Mouse (Mus musculus) cerebellum, adult 11-12 months (tissue): ENCODE measurements around the gene Guk1.

Experiments used
- DNase-seq: peaks from one replicate; pipeline ENCODE4 v3.0.0; 2022

Guk1 gene

GRCm38 (mm10) chr11:59162443-59163254 lies 29.4 kb downstream of the Guk1 start:
- DNase-seq, result no peak

GRCm38 (mm10) chr11:59161398-59161797 lies 30.6 kb downstream of the Guk1 start:
- DNase-seq, result no peak

- DNase-seq, result no peak
These were observed 32.5 kb downstream of the Guk1 start for GRCm38 (mm10) chr11:59159558-59159957.

DNA sequence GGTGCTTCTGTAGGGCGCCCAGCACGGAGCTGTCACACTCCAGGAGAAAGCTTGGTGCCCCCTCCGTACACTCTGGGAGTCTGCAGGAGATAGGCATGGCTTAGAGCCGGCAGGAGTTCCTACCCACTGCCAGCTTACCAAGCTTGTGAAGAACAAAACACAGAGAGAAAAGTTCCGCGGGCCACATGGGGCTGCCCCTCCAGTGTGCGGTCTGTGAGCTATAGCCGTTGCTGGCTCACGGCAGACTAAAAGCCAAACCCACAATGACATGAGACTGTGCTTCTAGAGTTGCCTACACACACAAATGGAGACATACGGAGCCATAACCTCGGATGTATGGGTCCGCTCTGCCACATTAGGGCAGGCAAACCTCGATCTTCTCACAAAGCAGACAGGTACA lies 32.9 kb downstream of the Guk1 start:
- no peak for DNase-seq

GRCm38 (mm10) chr11:59155900-59156299 lies 36.1 kb downstream of the Guk1 start:
- no peak for DNase-seq

DNA sequence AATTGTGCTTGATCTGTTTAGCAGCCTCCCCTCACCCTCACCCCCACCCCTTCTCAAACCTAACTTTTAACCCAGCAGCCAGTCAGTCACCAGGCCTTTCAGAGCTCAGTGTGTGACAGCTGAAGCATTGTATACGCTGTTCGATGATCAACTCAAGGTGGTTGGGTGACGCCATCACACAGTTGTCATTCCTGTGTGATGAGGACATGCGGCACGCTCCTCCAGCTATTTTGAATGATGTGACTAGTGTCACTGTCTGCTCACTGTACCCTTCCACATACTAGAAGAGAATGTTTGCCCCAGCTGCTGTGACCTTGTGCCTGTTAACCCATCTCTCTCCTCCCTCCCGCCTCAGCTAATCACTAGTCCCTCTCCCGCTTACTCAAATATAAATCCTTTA lies 37.8 kb downstream of the Guk1 start:
- no peak for DNase-seq

DNA sequence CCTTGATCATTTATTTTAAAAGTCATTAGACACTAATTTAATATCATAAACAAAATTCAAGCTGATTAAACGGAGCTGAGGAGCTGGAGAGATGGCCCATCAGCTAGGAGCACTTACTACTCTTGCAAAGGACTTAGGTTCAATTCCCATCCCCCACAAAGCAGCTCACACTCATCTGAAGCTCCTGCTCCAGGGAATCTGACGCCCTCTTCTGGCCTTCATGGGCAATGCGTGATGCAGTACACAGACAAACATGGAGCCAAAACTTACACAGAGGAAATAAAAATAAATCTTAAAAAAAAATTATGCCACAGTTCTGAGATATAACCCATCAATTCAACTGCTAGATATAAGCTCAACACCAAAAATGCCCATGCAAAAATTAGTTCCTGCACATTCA lies 40.3 kb downstream of the Guk1 start:
- no peak for DNase-seq

DNA sequence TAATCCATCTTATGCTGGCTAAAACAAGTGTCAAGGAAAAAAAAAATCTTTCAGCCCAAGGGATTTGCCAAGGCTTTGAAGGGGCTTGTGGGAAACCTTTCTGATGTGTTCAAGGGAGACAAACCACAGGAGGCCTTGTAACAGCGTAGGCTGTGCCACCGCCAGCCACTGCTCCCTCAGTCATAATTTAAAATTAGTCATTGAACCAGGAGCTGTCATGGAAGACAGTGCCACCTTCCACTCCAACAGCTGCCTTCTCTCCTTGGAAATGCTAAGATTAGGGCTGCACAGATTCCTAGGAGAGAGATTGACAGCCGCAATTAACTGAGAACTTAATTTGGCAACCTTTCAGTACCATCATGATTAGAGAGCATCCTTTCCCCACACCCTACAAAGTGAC lies 42.7 kb downstream of the Guk1 start:
- no peak for DNase-seq

- DNase-seq, result no peak
These were observed 49.0 kb downstream of the Guk1 start for GRCm38 (mm10) chr11:59142962-59143361.

DNA sequence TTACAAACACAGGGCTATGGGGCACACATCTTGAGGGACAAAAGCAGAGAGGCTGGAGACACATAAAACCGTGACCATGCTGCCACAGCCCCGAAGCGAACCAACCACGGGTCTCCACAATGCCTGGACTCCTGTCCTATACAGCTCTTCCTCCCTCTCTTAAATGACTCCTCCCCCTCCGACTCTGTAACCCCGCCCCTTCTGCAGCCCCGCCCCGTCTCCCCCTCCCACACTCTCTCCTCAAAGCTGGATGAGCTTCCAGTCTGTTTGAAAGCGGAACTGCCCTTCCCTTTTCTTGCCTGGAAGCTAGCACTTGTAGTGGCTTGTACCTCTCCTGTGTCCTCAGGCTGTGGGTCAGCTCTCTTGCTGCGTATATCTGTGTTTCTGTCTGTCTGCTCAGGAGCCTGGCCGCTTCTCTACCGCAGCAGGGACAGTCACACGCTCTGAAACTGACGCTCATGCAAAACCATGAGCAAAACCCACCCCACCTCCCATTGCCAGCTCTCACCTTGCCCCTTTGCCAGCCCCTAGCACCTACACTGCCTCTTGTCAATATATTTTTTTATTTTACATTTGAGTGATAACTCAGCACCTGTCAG lies 50.1 kb downstream of the Guk1 start:
- no peak for DNase-seq

GRCm38 (mm10) chr11:59138537-59139486 lies 53.2 kb downstream of the Guk1 start:
- no peak for DNase-seq

- DNase-seq, result no peak
These were observed 54.9 kb downstream of the Guk1 start for GRCm38 (mm10) chr11:59136994-59137706.

DNA sequence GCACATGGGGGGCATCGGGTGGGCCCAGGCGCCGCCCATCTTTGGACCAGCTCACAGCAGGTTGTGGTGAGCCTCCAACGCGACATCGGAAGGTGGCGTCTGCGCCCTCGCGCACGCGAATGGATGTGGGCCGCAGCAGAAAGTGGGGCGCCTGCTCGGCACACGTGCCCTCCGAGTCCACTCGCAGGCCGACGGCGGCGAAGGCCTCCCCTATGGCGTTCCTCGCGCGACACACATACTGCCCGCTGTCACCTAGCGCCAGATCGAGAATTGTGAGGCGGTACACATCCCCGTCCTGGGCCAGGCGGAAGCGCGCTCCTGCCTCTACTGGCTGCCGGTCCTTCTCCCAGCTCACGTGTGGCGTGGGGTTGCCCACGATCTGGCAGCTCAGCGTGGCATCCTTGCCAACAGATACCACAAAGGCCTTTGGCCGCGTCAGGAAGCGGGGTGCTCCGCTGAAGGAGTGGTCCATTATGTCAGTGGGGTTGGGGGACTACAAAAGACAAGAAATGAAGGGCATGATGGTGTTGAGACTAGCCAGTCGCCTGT lies 56.0 kb downstream of the Guk1 start, which contains the start of gene Obscn:
TSS of gene Obscn (minus strand) at position 499 of the 549 bp plus-strand sequence.
- no peak for DNase-seq

DNA sequence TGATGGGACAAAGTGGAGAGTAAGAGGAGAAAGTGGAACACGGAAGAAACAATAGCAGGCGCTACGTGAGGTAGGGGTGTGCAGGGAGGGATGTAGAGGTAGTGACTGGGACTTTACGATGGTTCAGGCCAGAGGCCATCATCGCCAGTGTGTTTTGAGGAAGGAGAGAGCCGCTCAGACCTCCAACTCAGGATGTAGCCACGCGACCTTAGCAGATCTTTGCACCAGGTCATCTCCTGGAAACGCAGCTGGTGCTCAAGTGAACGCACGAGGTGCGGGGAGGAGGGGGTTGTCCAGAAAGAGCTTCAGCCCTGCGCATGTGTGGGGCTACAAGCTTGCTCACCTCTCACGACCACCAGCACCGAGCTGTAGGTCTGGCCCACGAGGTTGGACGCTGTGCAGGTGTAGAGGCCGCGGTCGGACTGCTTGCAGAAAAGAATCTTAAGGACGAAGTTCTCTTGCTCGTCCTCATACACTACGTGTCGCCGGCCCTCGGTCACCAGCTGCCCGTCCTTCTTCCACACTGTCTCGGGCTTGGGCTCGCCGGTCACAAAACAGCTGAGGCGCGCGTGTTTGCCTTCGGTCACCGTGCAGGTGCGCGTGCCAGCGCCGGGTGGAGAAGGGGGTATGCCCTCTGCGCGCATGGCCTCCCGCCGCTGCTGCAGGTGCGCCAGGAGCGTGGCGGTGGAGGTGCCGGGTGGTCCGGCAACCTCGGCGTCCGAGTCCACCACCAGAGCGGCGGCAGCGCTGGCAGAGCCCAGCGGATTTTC lies 56.8 kb downstream of the Guk1 start:
- DNase-seq, result no peak

- DNase-seq, result no peak
These were observed 57.5 kb downstream of the Guk1 start for GRCm38 (mm10) chr11:59134373-59134997.
